In the genomic region with DNA sequence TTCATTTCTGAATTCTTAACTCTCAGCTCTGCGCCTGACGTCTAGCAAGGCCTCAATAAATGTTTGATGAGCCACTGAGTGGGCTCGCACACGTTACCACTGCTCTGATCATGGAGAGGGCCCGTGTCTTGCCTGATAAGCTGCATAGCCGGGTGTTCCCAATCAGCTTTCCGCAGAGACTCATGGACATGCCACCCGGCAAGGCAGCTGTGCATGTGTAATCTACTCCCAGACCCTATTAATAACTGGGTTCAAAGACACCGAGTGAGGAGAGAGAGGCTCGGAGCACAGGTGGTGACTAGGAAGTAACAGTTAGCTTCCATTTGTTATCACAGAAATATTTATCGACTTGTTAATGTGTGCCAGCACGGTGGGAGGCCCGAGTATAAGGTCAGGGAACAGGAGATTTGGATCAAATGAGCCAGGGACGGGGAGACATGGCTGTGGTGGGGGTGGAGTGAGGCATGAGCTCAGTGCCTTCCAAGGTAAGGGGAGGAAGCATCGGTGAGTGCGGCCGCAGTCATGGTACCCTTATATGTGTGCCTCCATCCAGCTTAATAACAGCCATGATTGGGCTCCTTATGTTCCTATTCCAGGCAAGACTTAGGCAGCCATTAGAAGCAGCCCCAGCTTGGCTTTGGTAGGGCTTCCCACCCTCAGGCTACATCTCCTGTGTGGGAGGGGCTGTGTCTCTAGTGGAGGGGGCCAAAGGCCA, we compare ENCODE assay signal across 11 mouse cellular contexts. TPM values are rescaled to one million over a fixed set of nuclear protein-coding genes. Genes with fewer than 3 reads are reported as not detected.
DNase-seq lines count a peak whose midpoint lies in the region; ATAC-seq and TF ChIP-seq lines count a peak whose summit lies in the region.
"Had no signal": no experiment of that assay in that cellular context is flagged by ENCODE, and none has a peak within 500 bp of the region (broad histone marks: within the 10 kb centered on the region; RNA-seq: fewer than 3 reads in every experiment).

No protein-coding gene starts in this region.

- H3K9me3 ChIP-seq in heart, embryonic 10.5 days: no peaks in the 10 kb centered on the region
- no peaks in the 10 kb centered on the region for H3K9me3 ChIP-seq in liver, embryonic 14.5 days (ENCODE audit: control insufficient read depth, low read length)

- peak; percentile 90 for DNase-seq in heart, embryonic 10.5 days (ENCODE audit: low spot score)
- DNase-seq in heart, adult 2 months: no peak
- no peak for DNase-seq in spleen, adult 2 months (ENCODE audit: low read depth in 1 of 2, low spot score in 2 of 2)
- DNase-seq in spleen, postnatal 4 days (ENCODE audit: low spot score in 2 of 2): no peak
- peak; percentile 80 to 86 (median 84) for DNase-seq in liver, embryonic 14.5 days (ENCODE audit: low read depth in 3 of 3, low spot score in 3 of 3)
- DNase-seq in neural tube, embryonic 10.5 days (ENCODE audit: extremely low spot score, low spot score): no peak
- no peak for DNase-seq in ovary, postnatal 14 days (ENCODE audit: low spot score)
- no peak for DNase-seq in cerebellum, postnatal 25 days
- DNase-seq: gastrocnemius, postnatal 14 days; right cerebral cortex, postnatal 25 days had no signal

- TF ChIP-seq EP300 in heart, adult 2 months (IDR thresholded peaks at IDR 0.05; ENCODE audit: insufficient read depth, low read depth, low read length): no peak
- TF ChIP-seq EP300 in liver, embryonic 14.5 days (IDR thresholded peaks at IDR 0.05; ENCODE audit: low read depth): peak; percentile 95

- intact Hi-C loops in heart, adult 2 months (cut with DNase I): no loop called here

- peak overlapping the region; percentile 69 for H3K4me2 ChIP-seq in liver, embryonic 14.5 days (ENCODE audit: low read depth)

- peak; percentile 62 for ATAC-seq in liver, embryonic 14.5 days (ENCODE audit: insufficient read depth)

- no peak for TF ChIP-seq POLR2A in heart, adult 2 months (IDR thresholded peaks at IDR 0.05; ENCODE audit: insufficient read depth, low read depth, low read length)
- TF ChIP-seq POLR2A in spleen, adult 2 months (IDR thresholded peaks at IDR 0.05; ENCODE audit: low read depth, low read length): no peak

- no peak overlapping the region for H3K9ac ChIP-seq in heart, adult 2 months (ENCODE audit: low read depth, low read length)
- peak overlapping the region; percentile 65 for H3K9ac ChIP-seq in liver, embryonic 14.5 days (replicated peaks)

- H3K27me3 ChIP-seq in heart, embryonic 10.5 days (ENCODE audit: insufficient read depth, poor library complexity, severe bottlenecking): no peaks in the 10 kb centered on the region
- no peaks in the 10 kb centered on the region for H3K27me3 ChIP-seq in heart, adult 2 months (ENCODE audit: control insufficient read depth, insufficient read depth, low read length)
- no peaks in the 10 kb centered on the region for H3K27me3 ChIP-seq in spleen, adult 2 months (ENCODE audit: control insufficient read depth, insufficient read depth, low read length)
- H3K27me3 ChIP-seq in liver, embryonic 14.5 days (ENCODE audit: control insufficient read depth, insufficient read depth, low read length): no peaks in the 10 kb centered on the region

- TF ChIP-seq CTCF in heart, adult 2 months (IDR thresholded peaks at IDR 0.05): no peak
- no peak for TF ChIP-seq CTCF in spleen, adult 2 months (IDR thresholded peaks at IDR 0.05; ENCODE audit: extremely low read depth, insufficient read depth, insufficient read length, insufficient replicate concordance)
- TF ChIP-seq CTCF in liver, embryonic 14.5 days (IDR thresholded peaks at IDR 0.05; ENCODE audit: low read depth): no peak

- H3K27ac ChIP-seq in heart, embryonic 10.5 days: peak overlapping the region; percentile 82
- H3K27ac ChIP-seq in heart, adult 2 months: no peak overlapping the region
- peak overlapping the region; percentile 23; the same call in 1 of the 2 replicates for H3K27ac ChIP-seq in spleen, adult 2 months (ENCODE audit: insufficient read depth, low read length)
- H3K27ac ChIP-seq in liver, embryonic 14.5 days: peak overlapping the region; percentile 99
- H3K27ac ChIP-seq: layer of hippocampus, adult 2 months had no signal

- H3K4me3 ChIP-seq in heart, embryonic 10.5 days: no peak overlapping the region
- no peak overlapping the region for H3K4me3 ChIP-seq in heart, adult 2 months
- H3K4me3 ChIP-seq in spleen, adult 2 months (ENCODE audit: extremely low read depth, insufficient read depth, insufficient read length): no peak overlapping the region
- H3K4me3 ChIP-seq in liver, embryonic 14.5 days (ENCODE audit: insufficient read depth in 1 of 2, low read depth in 2 of 2, low read length in 2 of 2): peak overlapping the region; percentile 17 to 34
- H3K4me3 ChIP-seq: layer of hippocampus, adult 2 months had no signal

- H3K36me3 ChIP-seq in heart, embryonic 10.5 days: no peaks in the 10 kb centered on the region
- H3K36me3 ChIP-seq in heart, adult 2 months (ENCODE audit: control insufficient read depth, insufficient read depth, low read length): no peaks in the 10 kb centered on the region
- no peaks in the 10 kb centered on the region for H3K36me3 ChIP-seq in spleen, adult 2 months (ENCODE audit: control insufficient read depth, insufficient read depth, low read length)
- H3K36me3 ChIP-seq in liver, embryonic 14.5 days (replicated peaks; ENCODE audit: control insufficient read depth, insufficient read depth, low read depth): no peaks in the 10 kb centered on the region

- WGBS in heart, embryonic 10.5 days: 63% methylated on average over 17 of the region's 17 CpGs
- 64% methylated on average over 17 of the region's 17 CpGs for WGBS in heart, adult 2 months
- 81% methylated on average over 17 of the region's 17 CpGs for WGBS in spleen, adult 2 months
- WGBS in liver, embryonic 14.5 days (ENCODE audit: insufficient replicate concordance): 27% methylated on average over 17 of the region's 17 CpGs

- peaks cover 45% of the 10 kb centered on the region for H3K4me1 ChIP-seq in heart, embryonic 10.5 days
- no peaks in the 10 kb centered on the region for H3K4me1 ChIP-seq in heart, adult 2 months (ENCODE audit: control insufficient read depth, insufficient read depth, low read length)
- no peaks in the 10 kb centered on the region for H3K4me1 ChIP-seq in spleen, adult 2 months (ENCODE audit: control insufficient read depth, insufficient read depth, insufficient read length)
- H3K4me1 ChIP-seq in liver, embryonic 14.5 days (replicated peaks; ENCODE audit: control insufficient read depth in 2 of 2, insufficient read depth in 2 of 2, low read length in 1 of 2): peaks cover 96 to 97% of the 10 kb centered on the region in 2 experiments

- no peaks in the 10 kb centered on the region for H3K79me2 ChIP-seq in heart, adult 2 months (replicated peaks; ENCODE audit: control insufficient read depth, insufficient read depth, low read length)

RNA-seq across cellular contexts. Expression of a gene that starts 45.3 kb away (rescaled TPM):
- polyA plus RNA-seq in heart, embryonic 10.5 days (2016; fragmentation: Nextera tagmentation; extraction: Ambion mirVana): 15.9 and 20.1 TPM in 2 replicates
- total RNA-seq in heart, adult 2 months (2021): 10 to 100 TPM; 91.0 to 98.5 TPM
- polyA plus RNA-seq in heart, adult 2 months (2012; rRNA removed): 35.9 and 51.3 TPM in 2 replicates
- polyA plus RNA-seq in spleen, adult 2 months (2012; rRNA removed): 14.9 and 19.4 TPM in 2 replicates
- 10.7 and 12.3 TPM in 2 replicates for polyA plus RNA-seq in liver, embryonic 14.5 days (2012; rRNA removed)
- polyA plus RNA-seq in liver, embryonic 14.5 days (2014; fragmentation: Nextera tagmentation; extraction: Ambion mirVana): 13.0 and 15.5 TPM in 2 replicates

RNA-seq across cellular contexts. Expression of a gene that starts 46.0 kb away (rescaled TPM):
- 1.4 and 1.5 TPM in 2 replicates for polyA plus RNA-seq in heart, embryonic 10.5 days (2016; fragmentation: Nextera tagmentation; extraction: Ambion mirVana)
- 1 to 10 TPM; 2.1 to 2.7 TPM for total RNA-seq in heart, adult 2 months (2021)
- polyA plus RNA-seq in heart, adult 2 months (2012; rRNA removed): 1.9 and 2.7 TPM in 2 replicates
- polyA plus RNA-seq in spleen, adult 2 months (2012; rRNA removed): 11.8 and 14.0 TPM in 2 replicates
- 4.5 and 5.1 TPM in 2 replicates for polyA plus RNA-seq in liver, embryonic 14.5 days (2012; rRNA removed)
- polyA plus RNA-seq in liver, embryonic 14.5 days (2014; fragmentation: Nextera tagmentation; extraction: Ambion mirVana): 6.3 and 8.4 TPM in 2 replicates

Comparison
In these comparisons a context has a peak if more than half of its experiments do, and no peak if none do; other contexts are left out.
1. DNase-seq: peak in heart, embryonic 10.5 days (single experiment) and liver, embryonic 14.5 days (3 of 3); none in heart, adult 2 months (0 of 2), spleen, adult 2 months (0 of 2), spleen, postnatal 4 days (0 of 2), neural tube, embryonic 10.5 days (single experiment), ovary, postnatal 14 days (single experiment) and cerebellum, postnatal 25 days (0 of 2).
2. H3K4me3 ChIP-seq: peak in liver, embryonic 14.5 days (2 of 2); none in heart, embryonic 10.5 days (single experiment), heart, adult 2 months (single experiment) and spleen, adult 2 months (single experiment).